Mouse (Mus musculus): ENCODE measurements around the gene Adcy9.
A peak's percentile ranks its signal among the peaks of the same experiment; 100 is the strongest.

Gene Adcy9

DNA sequence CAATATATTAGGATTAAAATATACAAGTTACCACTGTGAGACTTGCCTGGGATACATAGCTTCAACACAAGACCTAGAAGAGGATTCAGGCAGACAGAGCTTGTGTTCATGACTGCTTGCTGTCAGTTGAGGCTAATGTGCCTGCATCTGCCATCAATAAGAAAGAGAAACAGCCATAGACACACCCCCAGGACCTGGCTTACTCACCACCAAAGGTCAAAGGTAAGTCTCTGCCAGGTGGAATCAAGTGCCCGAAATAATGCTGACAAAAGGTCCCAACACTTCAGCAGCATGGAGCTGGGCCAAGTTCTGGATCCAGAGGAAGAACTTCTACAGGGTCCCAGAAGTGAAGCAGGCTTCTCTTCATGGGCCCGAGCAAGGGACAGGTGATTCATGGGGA lies 86.9 kb downstream of the Adcy9 start:
- DNase-seq (ENCODE audit: inconsistent age in 2 of 2, low spot score in 1 of 2), result no peak

DNA sequence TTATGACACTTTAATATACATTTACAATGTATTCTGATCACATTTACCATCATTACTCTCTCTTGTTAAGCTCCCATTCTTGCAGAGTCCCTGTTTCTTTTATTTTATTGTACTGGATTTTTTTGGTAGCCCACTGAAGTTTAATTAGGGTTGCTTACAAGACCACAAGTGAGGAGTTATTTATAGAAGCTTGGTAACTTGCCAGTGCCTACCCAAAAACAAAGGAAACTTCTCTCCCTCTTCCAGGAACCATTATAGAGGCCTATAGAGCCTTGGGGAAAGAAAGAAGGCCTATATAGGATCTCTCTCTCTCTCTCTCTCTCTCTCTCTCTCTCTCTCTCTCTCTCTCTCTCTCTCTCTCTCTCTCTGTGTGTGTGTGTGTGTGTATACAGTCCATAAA lies 93.2 kb downstream of the Adcy9 start:
- DNase-seq (ENCODE audit: inconsistent age in 2 of 2, low spot score in 1 of 2), result no peak

DNA sequence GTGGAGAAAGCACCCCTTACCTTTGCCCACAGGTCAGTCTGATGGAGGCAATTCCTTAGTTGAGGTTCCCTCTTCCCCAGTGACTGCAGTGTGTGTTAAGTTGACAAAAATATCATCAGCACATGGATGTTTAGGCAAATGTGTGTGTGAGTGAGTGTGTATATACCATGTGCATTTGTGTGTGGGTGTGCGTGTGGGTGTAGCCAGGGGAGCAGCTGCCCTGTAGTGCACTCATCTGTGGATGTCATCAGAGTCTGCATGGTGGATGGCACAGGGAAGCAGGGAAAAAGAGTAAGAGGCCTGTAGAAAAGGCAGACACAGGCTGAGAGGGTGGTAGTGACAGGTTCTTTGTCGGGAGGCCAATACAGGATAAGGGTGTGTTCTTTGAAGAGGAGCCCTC lies 94.5 kb downstream of the Adcy9 start:
- no peak for DNase-seq (ENCODE audit: inconsistent age in 2 of 2, low spot score in 1 of 2)

DNA sequence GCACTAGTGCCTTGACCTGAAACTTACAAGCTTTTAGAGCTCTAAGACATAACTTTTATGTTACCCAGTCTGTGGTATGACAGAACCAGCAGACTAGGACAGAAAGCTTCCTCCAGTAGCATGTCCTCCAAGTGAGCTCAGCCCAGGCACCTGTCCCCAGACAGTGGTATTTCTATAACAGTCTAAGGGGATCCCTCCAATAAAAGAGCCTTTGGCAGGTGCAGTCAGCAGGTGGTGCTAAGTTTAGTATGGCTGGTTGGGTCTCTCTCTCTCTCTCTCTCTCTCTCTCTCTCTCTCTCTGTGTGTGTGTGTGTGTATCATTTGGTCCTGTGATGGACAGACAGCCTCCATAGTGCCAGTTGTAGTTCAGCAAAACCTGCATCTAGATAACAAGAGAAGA lies 95.3 kb downstream of the Adcy9 start:
- no peak for DNase-seq (ENCODE audit: inconsistent age in 2 of 2, low spot score in 1 of 2)

DNA sequence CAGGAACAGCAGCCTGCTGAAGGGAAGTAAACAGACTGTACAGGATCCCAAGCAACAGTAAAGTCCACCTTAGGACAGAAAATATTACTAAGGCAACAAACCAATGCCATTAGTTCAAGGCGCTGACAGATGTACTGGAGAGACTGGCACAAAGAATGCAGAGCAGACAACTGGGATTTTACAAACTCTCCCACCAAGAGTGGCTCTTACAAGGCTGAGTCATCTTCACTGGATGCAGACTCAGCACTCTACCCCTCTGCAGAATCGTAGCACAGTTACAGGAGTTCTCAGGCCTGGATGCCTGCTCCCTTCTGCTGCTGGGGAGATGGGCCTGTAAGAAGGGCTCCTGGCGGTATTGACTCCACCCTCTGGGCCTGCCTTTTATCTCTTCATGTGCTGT lies 99.4 kb downstream of the Adcy9 start:
- no peak for DNase-seq (ENCODE audit: inconsistent age in 2 of 2, low spot score in 1 of 2)

DNA sequence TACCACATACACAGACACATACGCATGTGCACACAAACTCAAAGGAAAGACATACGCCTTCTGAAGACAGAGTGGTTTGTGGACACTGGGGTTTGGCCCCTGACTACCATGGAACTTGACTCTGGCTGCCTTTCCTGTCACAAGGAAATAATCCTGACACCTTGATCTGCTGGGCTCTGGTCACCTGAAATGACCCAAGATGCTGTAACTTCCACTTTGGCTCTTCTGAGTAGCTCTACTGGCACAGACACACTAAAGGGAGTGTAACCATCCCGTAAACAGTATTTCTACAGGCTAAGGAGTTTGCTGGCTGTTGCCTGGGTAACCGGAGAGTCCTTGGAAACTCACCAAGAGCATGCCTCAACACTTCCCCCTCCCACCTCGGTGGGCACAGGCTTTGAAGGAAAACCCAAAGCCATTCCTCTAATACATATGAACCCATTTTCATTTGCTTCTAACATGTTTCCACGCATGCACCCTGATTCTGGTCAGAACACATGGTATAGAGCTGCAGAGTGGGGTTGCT lies 102.2 kb downstream of the Adcy9 start:
- peak in 1 of 2 experiments; percentile 71 for DNase-seq (ENCODE audit: inconsistent age in 2 of 2, low spot score in 1 of 2)

DNA sequence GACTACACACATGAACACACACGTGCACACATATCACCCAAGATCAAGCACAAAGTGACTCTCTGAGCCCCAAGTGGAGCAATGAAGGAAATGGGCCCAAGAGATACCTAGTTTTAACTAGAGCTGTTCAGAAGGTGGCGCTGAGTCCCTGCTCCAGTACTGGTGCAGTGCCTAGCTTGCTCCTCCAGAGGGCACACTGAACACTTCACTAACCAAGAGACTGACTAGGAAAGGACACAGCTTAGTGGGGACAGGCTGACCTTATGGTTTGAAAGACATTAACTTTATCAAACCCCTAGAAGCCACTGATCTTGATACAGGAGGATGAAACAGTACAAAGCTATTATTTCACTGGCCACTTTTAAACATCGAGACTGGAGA lies 104.2 kb downstream of the Adcy9 start:
- peak; percentile 87 to 97 for DNase-seq (ENCODE audit: inconsistent age in 2 of 2, low spot score in 1 of 2)

DNA sequence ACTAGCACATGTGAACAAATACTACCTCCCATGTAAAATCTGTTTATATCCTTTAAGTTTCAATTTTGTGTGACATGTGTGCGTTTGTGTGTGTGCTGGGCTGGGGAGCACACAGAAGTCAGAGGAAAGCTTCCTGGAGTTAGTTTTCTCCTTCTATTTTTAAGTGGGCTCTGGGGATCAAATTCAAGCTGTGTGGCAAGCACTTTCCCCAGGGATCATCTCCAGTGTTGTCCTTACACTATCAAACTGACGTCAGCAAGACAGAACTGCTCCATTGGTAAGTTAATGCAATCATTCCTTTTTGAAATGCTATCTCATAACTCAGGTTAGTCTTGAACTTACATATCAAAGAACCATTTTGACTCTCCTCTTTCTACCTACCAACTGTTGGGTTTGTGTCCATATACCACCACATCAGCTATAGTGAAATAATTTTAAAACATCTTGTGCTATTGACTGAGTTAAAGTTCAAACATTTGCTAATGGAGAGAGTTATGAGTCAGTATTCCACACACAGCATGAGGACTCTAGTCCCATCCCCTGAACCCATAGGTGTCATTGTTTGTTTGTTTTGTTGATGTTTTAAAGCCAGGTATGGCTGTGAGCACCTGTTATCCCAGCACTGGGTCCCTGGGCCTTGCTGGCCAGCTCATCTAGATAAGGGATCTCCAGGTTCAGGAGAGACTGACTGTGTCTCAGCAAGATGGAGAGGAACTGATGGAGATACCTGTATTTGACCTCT lies 104.8 kb downstream of the Adcy9 start:
- DNase-seq (ENCODE audit: inconsistent age in 2 of 2, low spot score in 1 of 2), result no peak

DNA sequence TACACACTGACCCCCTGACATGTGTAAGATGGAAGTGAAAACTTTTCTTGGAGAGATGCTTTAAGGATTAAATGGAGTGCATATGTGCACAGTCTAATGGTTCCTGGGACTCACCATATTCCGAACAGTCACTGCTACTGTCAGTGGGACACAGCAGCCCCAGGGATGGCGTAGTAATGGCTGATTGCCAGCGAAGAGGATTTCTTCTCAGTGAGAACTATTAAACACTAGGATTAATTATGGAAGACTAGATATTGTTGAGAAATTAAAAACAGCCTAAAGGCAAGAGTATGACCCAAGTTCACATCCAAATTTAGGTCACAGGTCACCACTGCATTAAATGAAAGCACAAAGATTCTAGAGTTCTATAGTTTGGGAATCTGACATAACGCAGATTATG lies 105.4 kb downstream of the Adcy9 start:
- no peak for DNase-seq (ENCODE audit: inconsistent age in 2 of 2, low spot score in 1 of 2)

DNA sequence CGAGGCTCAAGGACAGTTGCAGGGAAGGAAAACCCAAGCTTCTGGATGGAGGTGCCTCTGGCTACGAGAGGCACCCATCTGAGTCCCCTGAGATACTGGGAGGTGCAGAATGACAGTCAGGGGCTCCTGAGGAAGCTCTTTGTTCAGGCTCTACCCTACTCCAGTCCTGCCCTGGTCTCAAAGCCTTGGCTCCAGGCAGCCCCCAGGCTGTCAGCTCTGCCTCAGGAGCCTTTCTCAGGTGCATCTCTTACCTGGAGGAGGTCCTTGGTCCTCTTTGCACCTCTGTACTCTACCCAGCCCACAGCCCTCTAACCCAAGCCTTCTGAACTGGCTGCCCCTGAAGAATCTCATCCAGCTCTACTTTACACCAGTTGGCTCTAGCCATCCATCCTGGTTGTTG lies 108.3 kb downstream of the Adcy9 start:
- no peak for DNase-seq (ENCODE audit: inconsistent age in 2 of 2, low spot score in 1 of 2)

DNA sequence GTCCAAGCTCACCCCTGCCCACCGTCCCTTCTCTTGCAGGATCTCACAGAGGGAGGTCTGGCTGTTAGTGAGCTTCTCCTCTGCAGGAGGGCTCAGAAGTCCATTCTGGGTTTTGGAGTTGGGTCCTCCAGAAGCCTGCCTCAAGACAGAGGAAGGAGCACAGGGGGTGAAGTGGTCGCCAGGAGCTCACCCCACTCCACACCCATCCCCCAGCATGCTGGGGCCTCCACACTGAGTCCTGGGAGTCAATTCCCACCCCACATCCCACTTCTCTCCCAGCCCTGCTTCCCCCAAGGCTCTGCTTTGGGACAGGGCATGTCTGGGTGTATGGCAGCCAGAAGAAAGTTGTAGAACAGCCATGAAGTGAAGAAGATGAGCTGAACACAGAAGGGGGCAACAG lies 108.7 kb downstream of the Adcy9 start:
- DNase-seq (ENCODE audit: inconsistent age in 2 of 2, low spot score in 1 of 2), result no peak

DNA sequence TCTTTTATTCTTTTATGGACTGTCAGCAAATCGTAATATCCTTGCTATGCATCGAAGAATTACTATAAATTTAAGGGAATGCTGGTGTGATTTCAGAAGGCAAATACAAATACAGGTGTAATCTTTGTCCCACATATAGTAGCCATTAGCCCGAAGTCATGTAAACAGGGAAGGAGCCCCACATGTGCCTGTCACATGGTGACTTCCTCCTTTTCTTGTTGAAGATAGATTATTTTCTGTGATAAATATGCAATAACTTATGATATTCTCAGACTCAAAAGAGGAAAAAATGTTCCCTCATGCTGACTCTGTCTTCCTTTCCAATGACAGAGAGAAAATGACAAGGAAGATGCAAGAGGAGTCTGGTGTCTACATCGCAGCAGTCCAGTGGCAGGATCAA lies 112.5 kb downstream of the Adcy9 start:
- DNase-seq (ENCODE audit: inconsistent age in 2 of 2, low spot score in 1 of 2), result no peak

DNA sequence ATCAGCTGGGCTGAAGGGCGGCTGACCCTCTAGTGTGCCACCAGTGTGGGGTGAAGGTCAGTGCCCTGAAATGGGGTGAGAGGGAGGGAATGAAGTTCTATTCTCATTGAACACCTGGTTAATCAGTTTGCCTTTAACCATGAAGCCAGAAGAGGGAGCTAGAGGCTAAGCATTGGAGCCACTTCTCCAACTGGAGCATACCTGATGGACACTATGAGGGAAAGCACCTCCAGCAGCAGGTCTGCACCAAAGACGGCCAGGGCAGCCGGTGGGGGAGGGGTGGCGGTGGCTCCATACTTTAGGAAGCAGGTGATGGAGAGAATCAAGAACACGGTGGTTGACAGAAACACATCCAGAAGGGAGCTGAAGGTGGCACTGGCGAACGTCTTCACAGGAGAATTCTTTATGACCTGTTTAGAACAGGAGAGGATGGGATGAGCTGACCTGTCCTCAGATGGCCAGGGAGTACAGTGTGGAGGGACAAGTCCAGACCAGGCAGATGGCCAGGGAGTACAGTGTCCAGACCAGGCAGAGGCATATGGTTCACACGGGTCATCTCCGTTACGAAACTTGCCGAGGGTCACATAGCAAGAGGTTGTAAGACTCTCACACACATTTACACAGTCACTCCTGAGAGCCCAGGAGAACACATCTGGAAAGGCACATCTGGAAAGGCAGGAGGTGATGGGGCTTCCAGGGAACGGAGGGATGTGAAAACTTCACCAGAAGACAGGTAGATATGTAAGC lies 115.9 kb downstream of the Adcy9 start:
- peak in 1 of 2 experiments; percentile 68 for DNase-seq (ENCODE audit: inconsistent age in 2 of 2, low spot score in 1 of 2)

DNA sequence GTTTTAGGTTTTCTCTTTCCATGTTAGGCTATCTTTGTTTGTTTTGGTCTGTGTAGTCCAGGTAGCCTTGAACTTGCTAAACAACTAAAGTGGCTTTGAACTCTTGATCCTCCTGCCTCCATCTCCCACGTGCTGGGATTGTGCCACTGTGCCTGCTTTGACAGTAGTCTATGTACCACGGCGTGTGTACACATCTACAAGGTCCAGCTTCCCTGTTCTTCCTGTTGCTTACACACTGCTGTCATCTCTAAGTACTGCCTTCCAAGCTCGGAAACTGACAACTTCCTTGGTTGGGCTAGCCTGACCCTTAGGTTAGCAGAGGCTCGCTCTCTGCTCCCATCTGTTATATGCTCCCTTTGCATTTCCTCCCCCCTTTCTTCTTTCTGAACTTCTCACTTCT lies 116.7 kb downstream of the Adcy9 start:
- DNase-seq (ENCODE audit: inconsistent age in 2 of 2, low spot score in 1 of 2), result no peak

DNA sequence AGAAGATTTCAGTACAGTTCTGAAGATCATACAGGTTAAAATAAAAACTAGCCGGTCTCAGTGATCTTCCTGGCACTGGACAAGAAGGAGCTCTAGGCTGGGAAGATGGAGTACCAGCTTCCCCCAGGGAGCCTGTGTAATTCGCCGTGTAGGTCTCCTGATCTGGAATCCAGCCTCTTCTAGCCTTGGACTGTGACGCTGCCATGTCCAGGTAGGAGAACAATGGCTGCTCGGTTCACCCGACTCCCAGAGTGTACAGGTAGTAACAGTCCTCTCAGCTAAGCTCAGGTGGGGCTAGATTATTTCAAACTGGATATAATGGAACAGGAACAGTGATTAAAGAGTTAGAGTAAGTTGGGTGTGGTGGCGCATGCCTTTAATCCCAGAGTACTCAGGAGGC lies 120.0 kb downstream of the Adcy9 start:
- no peak for DNase-seq (ENCODE audit: inconsistent age in 2 of 2, low spot score in 1 of 2)

DNA sequence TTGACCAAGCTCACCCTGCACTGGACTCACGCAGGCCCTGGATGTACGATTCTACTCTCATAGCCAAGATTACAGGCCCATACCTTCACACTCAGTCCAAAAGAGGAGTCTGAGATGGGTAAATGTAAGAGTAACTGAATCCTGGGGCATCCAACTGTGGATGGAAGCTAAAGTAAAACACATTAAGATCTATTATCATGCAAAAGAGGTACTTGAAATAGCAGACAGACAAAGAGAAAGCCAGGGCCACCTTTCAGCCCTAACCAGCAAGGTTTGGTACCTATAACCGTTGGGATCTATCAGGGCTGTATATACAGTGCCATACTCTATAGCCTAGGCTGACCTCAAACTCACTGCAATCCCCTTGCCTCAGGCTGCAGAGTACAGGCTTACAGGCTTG lies 127.0 kb downstream of the Adcy9 start:
- DNase-seq (ENCODE audit: inconsistent age in 2 of 2, low spot score in 1 of 2), result no peak

DNA sequence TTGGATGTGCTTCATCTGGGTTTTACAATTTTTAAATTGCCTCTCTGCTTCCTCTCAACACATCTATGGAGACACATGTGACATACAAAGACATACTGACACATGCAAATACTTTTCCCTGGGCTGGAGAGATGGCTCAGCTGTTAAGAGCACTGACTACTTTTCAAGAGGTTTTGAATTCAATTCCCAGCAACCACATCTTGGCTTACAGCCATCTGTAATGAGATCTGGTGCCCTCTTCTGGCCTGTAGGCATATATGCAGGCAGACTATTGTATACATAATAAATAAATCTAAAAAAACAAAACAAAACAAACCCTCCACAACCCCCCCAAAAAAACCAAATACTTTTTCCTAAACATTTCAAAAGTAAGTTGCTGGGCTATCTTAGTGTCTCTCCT lies 130.8 kb downstream of the Adcy9 start:
- DNase-seq (ENCODE audit: inconsistent age in 2 of 2, low spot score in 1 of 2), result peak in 1 of 2 experiments; percentile 74

DNA sequence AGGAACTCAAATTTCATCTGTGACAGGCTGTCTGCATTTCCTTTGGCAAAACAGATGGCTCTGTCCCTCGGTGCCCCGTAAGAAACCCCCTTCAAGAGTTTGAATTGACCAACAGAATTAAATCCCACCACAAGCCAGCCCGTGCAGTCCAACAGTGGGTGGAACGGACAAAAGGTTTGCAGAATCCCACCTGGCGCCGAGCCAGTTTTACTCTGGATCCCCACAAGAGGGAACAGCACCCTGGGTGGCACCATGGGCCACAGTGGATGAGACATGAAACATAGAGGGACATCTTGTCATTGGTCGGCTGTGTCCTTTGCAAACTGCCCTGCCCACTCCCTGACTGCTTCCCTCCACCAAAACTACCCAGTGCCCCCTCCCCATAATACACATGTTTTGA lies 133.7 kb downstream of the Adcy9 start:
- DNase-seq (ENCODE audit: inconsistent age in 2 of 2, low spot score in 1 of 2), result no peak

DNA sequence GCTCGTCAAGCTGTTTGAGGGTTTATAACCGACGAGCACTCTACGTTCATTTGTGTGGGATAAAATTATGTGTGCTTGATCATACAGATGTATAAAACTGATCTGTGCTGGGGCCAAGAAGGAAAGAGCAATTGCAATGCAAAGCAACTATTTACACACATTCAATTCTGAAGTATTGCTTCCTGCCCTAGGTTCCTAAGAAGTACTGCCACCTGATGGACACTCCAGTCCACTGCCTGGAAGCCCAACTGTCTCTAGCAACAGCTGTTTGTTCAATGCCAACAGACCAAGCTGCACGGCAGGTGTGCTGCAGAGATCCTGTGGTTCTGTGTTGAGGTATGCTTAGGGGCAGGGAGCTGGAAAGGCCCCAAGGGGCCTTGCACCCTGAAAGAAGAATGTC lies 135.0 kb downstream of the Adcy9 start:
- peak in 1 of 2 experiments; percentile 69 for DNase-seq (ENCODE audit: inconsistent age in 2 of 2, low spot score in 1 of 2)

DNA sequence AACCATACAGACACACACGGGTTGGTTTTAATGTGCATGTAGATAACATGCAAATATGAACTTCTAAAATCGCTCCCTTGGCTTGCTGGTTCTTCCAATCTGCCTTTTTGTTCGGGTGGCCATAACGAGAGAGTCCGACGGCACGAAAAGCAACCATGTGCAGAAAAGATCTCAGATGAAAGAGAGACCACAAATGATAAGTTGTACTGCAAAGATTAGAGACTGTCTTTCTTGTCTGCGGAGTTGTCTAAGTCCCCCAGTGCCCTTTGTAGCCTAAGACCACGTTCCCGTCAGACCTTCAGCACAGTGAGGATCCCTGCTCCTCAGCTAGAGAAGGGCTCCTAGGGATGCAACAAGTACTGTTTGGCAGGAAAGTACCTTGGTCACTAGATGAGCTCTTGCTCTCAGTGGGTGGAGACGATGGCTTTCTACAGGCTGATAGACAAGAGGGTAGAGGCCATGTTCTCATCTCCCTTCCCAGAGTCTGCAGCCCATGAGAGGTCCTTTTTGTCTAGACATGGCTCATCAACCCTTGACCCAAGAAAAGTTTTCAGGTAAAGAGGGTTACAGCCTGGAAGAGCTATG lies 136.9 kb downstream of the Adcy9 start:
- no peak for DNase-seq (ENCODE audit: inconsistent age in 2 of 2, low spot score in 1 of 2)

DNA sequence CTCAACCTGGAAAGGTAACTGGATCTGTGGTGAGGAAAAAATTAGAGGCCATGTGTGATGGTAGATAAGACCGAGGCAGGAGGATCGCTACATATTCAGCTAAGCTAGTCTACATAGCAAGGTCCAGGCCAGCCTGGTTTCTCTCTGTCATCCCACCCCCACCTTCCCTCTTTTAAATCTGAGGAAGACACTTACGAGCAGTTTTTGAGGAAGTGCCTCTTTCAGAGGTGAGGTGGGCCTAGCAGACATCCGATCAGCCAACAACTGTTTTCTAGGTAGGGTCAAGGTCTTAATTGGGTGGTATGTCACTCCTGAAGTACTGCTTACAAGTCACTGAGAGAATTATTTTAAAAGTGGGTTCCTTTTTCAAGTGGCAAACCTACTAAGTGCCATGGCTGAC lies 138.8 kb downstream of the Adcy9 start:
- DNase-seq (ENCODE audit: inconsistent age in 2 of 2, low spot score in 1 of 2), result no peak

DNA sequence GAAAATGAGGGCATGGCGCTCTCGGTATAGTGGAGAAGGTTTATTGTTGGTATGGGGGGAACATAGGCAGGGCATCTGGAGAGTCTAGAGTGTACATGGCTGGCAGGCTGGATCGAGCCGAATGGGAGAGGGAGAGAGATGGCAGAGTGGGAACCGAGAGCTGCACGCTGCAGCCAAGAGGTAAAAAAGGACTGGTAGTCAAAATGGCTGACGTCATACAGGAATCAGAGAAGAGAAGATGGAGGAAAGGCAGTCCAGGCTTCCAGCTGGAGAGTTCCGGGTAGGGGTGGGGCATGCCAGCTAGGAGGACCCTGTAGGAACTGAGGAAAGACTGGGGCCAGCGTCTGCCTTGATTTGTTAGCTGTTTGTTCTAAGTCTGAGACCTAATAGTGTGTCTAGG lies 139.3 kb downstream of the Adcy9 start:
- no peak for DNase-seq (ENCODE audit: inconsistent age in 2 of 2, low spot score in 1 of 2)
